Mouse (Mus musculus): Measurements from ENCODE around the gene Olfr1061.
"Not testable (repeated sequence)": the region's sequence is repeated elsewhere in the genome, so short reads cannot be mapped to it uniquely, and the experiment has no call there.

The Olfr1061 gene

DNA sequence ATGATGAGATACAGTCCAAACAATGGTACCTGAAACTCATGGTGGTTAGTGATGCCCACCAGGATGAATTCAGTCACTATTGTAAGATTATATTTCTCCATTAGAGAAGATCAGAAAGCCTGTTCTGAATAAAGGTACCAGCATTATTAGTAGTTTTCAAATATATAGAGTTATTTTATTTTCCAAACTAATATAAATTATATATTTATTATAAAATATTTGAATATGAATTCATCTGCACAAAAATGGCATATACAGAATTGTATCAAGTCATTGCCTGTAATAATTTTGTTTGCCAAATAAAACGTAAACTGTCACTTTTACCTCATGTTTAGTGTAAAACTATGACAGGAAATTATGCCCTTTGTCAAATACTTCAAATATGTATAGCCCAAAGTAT lies at the start of gene Olfr1061:
Olfr1061 (minus strand) TSS at position 101 of the 400 bp plus-strand sequence.
- DNase-seq (ENCODE audit: low read depth) = no peak

DNA sequence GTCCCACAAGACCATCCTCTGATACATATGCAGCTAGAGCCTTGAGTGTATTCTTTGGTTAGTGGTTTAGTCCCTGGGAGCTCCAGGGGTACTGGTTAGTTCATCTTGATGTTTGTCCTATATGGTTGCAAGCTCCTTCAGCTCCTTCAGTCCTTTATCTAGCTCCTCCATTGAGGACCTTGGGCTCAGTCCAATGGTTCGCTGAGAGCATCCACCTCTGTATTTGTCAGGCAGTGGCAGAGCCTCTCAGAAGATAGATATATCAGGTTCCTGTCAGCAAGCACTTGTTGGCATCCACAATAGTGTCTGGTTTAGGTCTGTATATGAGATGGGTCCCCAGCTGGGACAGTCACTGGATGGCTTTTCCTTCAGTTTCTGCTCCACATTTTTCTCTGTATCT lies 46.6 kb upstream of the Olfr1061 start:
- DNase-seq (ENCODE audit: low read depth) = no peak

DNA sequence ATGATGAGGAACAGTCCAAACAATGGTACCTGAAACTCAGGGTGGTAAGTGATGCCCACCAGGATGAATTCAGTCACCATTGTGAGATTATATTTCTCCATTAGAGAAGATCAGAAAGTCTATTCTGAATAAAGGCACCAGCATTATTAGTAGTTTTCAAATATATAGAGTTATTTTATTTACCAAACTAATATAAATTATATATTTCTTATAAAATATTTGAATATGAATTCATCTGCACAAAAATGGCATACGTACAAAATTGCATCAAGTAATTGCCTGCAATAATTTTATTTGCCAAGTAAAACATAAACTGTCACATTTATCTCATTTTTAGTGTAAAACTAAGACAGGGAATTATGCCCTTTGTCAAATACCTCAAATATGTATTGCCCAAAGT lies 42.3 kb upstream of the Olfr1061 start, which contains the start of gene Olfr1066:
Olfr1066 (minus strand) TSS at position 101 of the 400 bp plus-strand sequence.
- no peak for DNase-seq (ENCODE audit: low read depth)

DNA sequence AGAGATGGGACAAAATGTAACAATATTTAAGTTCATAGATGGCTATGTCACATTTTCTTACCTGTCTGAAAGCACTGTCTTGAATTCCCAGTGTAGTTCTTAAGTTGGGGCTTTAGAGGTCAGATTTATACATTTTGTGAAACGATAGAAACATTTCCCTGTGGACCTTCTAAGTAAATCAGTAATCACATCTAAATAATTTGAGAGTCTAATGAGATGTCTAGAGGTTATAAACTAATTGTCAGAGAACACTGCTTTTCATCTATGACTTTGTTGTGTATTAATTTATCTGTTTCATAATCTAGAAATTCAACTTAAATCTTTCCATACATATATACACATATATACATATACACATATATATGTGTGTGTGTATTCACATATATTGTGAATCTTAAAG lies 36.6 kb upstream of the Olfr1061 start, which contains the start of gene Olfr1065:
Olfr1065 (minus strand) TSS at position 101 of the 400 bp plus-strand sequence.
- DNase-seq (ENCODE audit: low read depth) = not testable (repeated sequence)

DNA sequence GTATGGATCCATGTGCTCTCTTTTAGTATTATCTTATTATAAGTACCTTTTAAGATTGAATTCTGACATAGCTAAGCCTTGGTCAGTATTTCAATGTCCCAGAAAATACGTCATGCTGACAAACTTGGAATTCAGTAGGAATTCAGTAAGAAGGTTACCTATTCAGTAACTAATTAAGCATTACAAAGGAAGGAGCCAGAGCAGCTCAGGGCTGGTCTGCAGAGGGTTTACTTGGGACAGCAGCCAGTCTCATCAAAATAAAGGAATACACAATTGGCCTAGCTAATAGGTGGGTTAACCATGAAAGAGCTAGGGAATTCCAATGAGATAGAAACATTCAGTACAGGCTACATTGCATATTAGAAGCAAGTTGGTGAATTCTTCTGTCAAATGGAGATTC lies 28.3 kb upstream of the Olfr1061 start:
- DNase-seq (ENCODE audit: low read depth) = not testable (repeated sequence)

DNA sequence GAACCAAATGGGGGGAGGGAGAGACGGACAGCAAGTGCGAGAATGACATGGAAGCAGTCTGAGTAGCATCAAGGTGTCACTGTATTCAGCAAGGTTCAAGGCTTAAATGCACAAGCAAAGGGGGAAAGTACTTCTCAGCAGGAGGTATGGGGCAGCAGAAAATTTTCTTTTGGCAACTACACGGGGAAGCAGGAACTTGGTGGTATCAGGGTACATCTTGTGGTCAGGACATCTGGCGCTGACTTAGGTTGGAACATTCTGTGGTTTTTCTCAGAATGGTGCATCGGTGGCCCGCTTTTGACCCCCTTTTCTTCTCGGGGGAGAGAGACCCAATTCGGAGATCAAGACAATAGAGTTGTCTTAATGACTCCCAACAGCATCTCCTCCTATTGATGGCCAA lies 14.7 kb upstream of the Olfr1061 start:
- not testable (repeated sequence) for DNase-seq (ENCODE audit: low read depth)

DNA sequence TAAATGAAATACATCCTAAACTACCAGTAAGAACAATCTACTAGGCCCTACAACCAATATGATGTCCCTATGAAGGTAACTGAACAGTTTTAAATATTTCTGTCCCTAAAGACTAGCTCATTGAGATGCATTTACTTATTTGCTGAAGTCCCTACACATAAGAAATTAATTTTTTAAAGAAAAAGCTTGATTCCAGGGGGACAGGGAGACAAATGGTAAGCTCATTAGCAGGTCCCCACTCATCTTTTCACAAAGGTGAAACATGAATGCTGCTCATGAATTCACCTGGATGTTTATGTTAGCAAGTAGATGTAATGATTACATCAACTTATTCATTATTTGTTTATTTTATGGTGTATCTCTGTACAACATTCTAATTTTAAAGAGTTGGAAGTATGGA lies 12.8 kb upstream of the Olfr1061 start, which contains the start of gene Olfr1062:
Olfr1062 (minus strand) TSS at position 101 of the 400 bp plus-strand sequence.
- not testable (repeated sequence) for DNase-seq (ENCODE audit: low read depth)

DNA sequence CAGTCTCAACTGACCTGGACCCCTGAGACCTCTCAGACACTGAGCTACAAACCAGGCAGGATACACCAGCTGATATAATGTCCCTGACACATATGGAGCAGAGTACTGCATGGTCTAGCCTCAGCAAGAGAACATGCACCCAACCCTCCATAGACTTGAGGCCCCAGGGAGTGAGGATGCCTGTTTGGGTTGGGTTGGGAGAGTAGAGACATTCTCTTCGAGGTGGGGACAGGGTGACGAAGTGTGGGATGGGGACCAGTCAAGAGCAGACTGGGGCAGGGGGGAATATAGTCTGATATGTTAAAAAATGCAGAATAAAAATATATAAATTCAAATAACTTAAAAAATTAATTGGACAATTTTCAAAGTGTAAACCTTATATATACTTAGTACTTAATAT lies 18.7 kb downstream of the Olfr1061 start:
- DNase-seq (ENCODE audit: low read depth) = no peak

DNA sequence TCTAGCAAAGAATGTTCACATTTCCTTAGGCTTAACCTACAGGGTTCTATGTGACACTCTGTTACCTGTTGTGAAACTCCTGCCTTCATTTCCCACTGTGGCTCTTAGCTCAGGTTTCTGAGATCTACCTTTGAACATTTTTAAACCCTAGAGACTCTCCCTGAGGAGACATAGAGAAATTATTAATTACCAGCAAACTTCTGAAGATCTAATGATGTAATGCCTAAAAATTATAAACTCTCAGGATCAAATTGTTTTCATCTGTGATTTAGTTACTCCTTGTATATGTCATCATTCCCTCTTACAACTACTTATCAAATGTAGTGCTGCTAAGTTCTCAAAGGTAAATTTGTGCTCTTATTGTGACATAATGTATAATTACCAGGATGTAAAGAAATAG lies 25.4 kb downstream of the Olfr1061 start, which contains the start of gene Olfr1058:
Olfr1058 (minus strand) TSS at position 101 of the 400 bp plus-strand sequence.
- DNase-seq (ENCODE audit: low read depth) = not testable (repeated sequence)

DNA sequence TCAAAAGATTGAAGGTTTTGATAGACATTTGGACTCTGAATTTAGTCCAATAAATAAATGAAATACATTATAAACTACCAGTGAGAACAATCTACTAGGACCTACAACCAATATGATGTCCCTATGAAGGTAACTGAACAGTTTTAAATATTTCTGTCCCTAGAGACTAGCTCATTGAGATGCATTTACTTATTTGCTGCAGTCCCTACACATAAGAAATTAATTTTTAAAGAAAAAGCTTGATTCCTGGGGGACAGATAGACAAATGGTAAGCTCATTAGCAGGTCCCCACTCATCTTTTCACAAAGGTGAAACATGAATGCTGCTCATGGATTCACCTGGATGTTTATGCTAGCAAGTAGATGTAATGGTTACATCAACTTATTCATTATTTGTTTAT lies 35.6 kb downstream of the Olfr1061 start, which contains the start of gene Olfr1057:
Olfr1057 (minus strand) TSS at position 101 of the 400 bp plus-strand sequence.
- DNase-seq (ENCODE audit: low read depth) = no peak

DNA sequence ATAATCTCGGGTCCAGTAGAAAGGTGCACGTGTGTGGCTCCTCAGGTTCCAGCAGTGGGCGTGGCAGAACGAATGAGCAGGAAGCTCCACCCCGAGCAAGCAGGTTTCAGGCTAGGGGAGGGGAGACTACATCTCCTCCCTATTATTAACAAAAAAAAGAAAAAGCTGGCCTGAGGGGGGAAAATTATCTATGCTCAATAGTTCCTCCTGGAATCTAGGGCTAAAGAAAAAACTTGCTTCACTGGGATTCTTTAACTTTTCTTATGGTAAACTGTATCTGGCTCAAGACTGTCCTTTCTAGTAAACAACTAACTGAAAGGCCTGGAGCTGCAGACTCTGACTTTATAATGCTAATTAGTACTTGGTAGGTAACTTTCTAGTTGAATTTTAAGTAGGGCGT lies 47.5 kb downstream of the Olfr1061 start:
- not testable (repeated sequence) for DNase-seq (ENCODE audit: low read depth)
